17 mouse cellular contexts compared by ENCODE assay signal in genomic region chr10:115350810-115351397, GRCm38 (mm10). TPM values are rescaled to one million over a fixed set of nuclear protein-coding genes. Genes with fewer than 3 reads are reported as not detected.
DNase-seq lines count a peak whose midpoint lies in the region; ATAC-seq and TF ChIP-seq lines count a peak whose summit lies in the region.
"Had no signal": no experiment of that assay in that cellular context is flagged by ENCODE, and none has a peak within 500 bp of the region (broad histone marks: within the 10 kb centered on the region; RNA-seq: fewer than 3 reads in every experiment).

No protein-coding gene starts in this region.

- peak; percentile 50 for ATAC-seq in liver, embryonic 11.5 days (replicated peaks; ENCODE audit: low FRiP score)
- peak; percentile 58 for ATAC-seq in megakaryocyte progenitor cell, adult 5-6 weeks (replicated peaks; ENCODE audit: poor library complexity)
- no peak for ATAC-seq in CD4-positive, CD25-positive, alpha-beta regulatory T cell, adult 4 months
- no peak for ATAC-seq in hindbrain, postnatal 0 days
- ATAC-seq: forebrain, postnatal 0 days; hindbrain, embryonic 16.5 days; midbrain, embryonic 15.5 days had no signal

- H3K27me3 ChIP-seq in liver, embryonic 11.5 days (replicated peaks; ENCODE audit: control insufficient read depth, insufficient read depth, low read length), result no peaks in the 10 kb centered on the region
- H3K27me3 ChIP-seq in hindbrain, postnatal 0 days (ENCODE audit: insufficient read depth, low read length), result no peaks in the 10 kb centered on the region
- H3K27me3 ChIP-seq: limb, embryonic 12.5 days; midbrain, embryonic 15.5 days had no signal

- H3K27ac ChIP-seq in liver, embryonic 11.5 days (ENCODE audit: low read depth, low read length), result no peak overlapping the region
- H3K27ac ChIP-seq in hindbrain, postnatal 0 days, result no peak overlapping the region
- H3K27ac ChIP-seq: layer of hippocampus, adult 2 months; limb, embryonic 12.5 days; midbrain, embryonic 15.5 days had no signal

- WGBS in liver, embryonic 11.5 days, result 61% methylated on average over 2 of the region's 2 CpGs
- 77% methylated on average over 2 of the region's 2 CpGs for WGBS in hindbrain, postnatal 0 days

- DNase-seq in B cell, adult 2 months, result peak; percentile 11 to 15
- DNase-seq in R1 (ENCODE audit: low read depth, low spot score), result peak; percentile 78
- DNase-seq in liver, embryonic 11.5 days (ENCODE audit: low spot score), result no peak
- no peak for DNase-seq in cerebellum, adult 9-10 months
- no peak for DNase-seq in hindbrain, postnatal 0 days (ENCODE audit: low spot score)
- DNase-seq: adrenal gland, postnatal 10 days; cerebellum, adult 2 months; forebrain, postnatal 0 days; heart, postnatal 14 days; lung, postnatal 10 days had no signal

- H3K9me3 ChIP-seq in liver, embryonic 11.5 days (ENCODE audit: control insufficient read depth, low read length), result no peaks in the 10 kb centered on the region
- H3K9me3 ChIP-seq in hindbrain, postnatal 0 days (ENCODE audit: low read length), result no peaks in the 10 kb centered on the region
- H3K9me3 ChIP-seq: limb, embryonic 12.5 days; midbrain, embryonic 15.5 days had no signal

- no peaks in the 10 kb centered on the region for H3K4me1 ChIP-seq in liver, embryonic 11.5 days (replicated peaks; ENCODE audit: control insufficient read depth, insufficient read depth, low read length)
- H3K4me1 ChIP-seq in hindbrain, postnatal 0 days (ENCODE audit: insufficient read depth, low read length), result no peaks in the 10 kb centered on the region
- H3K4me1 ChIP-seq: limb, embryonic 12.5 days; midbrain, embryonic 15.5 days had no signal

- no peaks in the 10 kb centered on the region for H3K36me3 ChIP-seq in liver, embryonic 11.5 days (ENCODE audit: control insufficient read depth, insufficient read depth, low read length)
- no peaks in the 10 kb centered on the region for H3K36me3 ChIP-seq in hindbrain, postnatal 0 days (ENCODE audit: insufficient read depth, low read length)

- no peak overlapping the region for H3K9ac ChIP-seq in liver, embryonic 11.5 days (ENCODE audit: low read depth, low read length)
- no peak overlapping the region for H3K9ac ChIP-seq in hindbrain, postnatal 0 days (replicated peaks; ENCODE audit: low read length)
- H3K9ac ChIP-seq: forebrain, postnatal 0 days; limb, embryonic 12.5 days; midbrain, embryonic 15.5 days had no signal

- H3K4me2 ChIP-seq in liver, embryonic 11.5 days, result no peak overlapping the region
- no peak overlapping the region for H3K4me2 ChIP-seq in hindbrain, postnatal 0 days (ENCODE audit: low read depth, low read length)
- H3K4me2 ChIP-seq: limb, embryonic 12.5 days; midbrain, embryonic 15.5 days had no signal

- TF ChIP-seq CTCF in hindbrain, postnatal 0 days (IDR thresholded peaks at IDR 0.05; ENCODE audit: low read depth), result no peak

- H3K4me3 ChIP-seq in liver, embryonic 11.5 days (ENCODE audit: low read depth, low read length), result no peak overlapping the region
- no peak overlapping the region for H3K4me3 ChIP-seq in hindbrain, postnatal 0 days (ENCODE audit: low read length)
- H3K4me3 ChIP-seq: erythroblast, embryonic 14.5 days; layer of hippocampus, adult 2 months; limb, embryonic 12.5 days; midbrain, embryonic 15.5 days had no signal

RNA-seq across cellular contexts. Expression of gene Tmem19, which starts 11.4 kb away (rescaled TPM):
- polyA plus RNA-seq in liver, embryonic 11.5 days (2014; fragmentation: Nextera tagmentation; extraction: Ambion mirVana), result 21.2 and 22.8 TPM in 2 replicates
- total RNA-seq in megakaryocyte progenitor cell, adult 5-6 weeks (2015), result 13.1 and 14.3 TPM in 2 replicates
- total RNA-seq in megakaryocyte progenitor cell, adult 5-6 weeks (2017), result 14.5 and 19.4 TPM in 2 replicates
- 10 to 100 TPM; 50.9 to 54.8 TPM for polyA plus RNA-seq in CD4-positive, CD25-positive, alpha-beta regulatory T cell, adult 4 months (2017; shearing (Covaris generic))
- 13.5 and 49.9 TPM in 2 replicates for total RNA-seq in hindbrain, postnatal 0 days (2014; rRNA removed)
- 33.5 and 34.0 TPM in 2 replicates for polyA plus RNA-seq in hindbrain, postnatal 0 days (2015; fragmentation: Nextera tagmentation; extraction: Ambion mirVana)

RNA-seq across cellular contexts. Expression of gene Thap2, which starts 33.3 kb away (rescaled TPM):
- polyA plus RNA-seq in liver, embryonic 11.5 days (2014; fragmentation: Nextera tagmentation; extraction: Ambion mirVana), result 15.7 and 16.4 TPM in 2 replicates
- total RNA-seq in megakaryocyte progenitor cell, adult 5-6 weeks (2015), result 8.8 and 14.2 TPM in 2 replicates
- 9.9 and 13.1 TPM in 2 replicates for total RNA-seq in megakaryocyte progenitor cell, adult 5-6 weeks (2017)
- 10 to 100 TPM; 12.2 to 16.8 TPM for polyA plus RNA-seq in CD4-positive, CD25-positive, alpha-beta regulatory T cell, adult 4 months (2017; shearing (Covaris generic))
- 6.4 and 11.8 TPM in 2 replicates for total RNA-seq in hindbrain, postnatal 0 days (2014; rRNA removed)
- polyA plus RNA-seq in hindbrain, postnatal 0 days (2015; fragmentation: Nextera tagmentation; extraction: Ambion mirVana), result 10.1 and 12.5 TPM in 2 replicates

RNA-seq across cellular contexts. Expression of gene Zfc3h1, which starts 33.9 kb away (rescaled TPM):
- polyA plus RNA-seq in liver, embryonic 11.5 days (2014; fragmentation: Nextera tagmentation; extraction: Ambion mirVana), result 21.9 and 24.7 TPM in 2 replicates
- total RNA-seq in megakaryocyte progenitor cell, adult 5-6 weeks (2015), result 34.4 and 51.9 TPM in 2 replicates
- 23.2 and 32.0 TPM in 2 replicates for total RNA-seq in megakaryocyte progenitor cell, adult 5-6 weeks (2017)
- 10 to 100 TPM; 33.8 to 39.0 TPM for polyA plus RNA-seq in CD4-positive, CD25-positive, alpha-beta regulatory T cell, adult 4 months (2017; shearing (Covaris generic))
- total RNA-seq in hindbrain, postnatal 0 days (2014; rRNA removed), result 20.9 and 43.9 TPM in 2 replicates
- 9.8 and 11.0 TPM in 2 replicates for polyA plus RNA-seq in hindbrain, postnatal 0 days (2015; fragmentation: Nextera tagmentation; extraction: Ambion mirVana)

RNA-seq across cellular contexts. Expression of gene Rab21, which starts 35.5 kb away (rescaled TPM):
- polyA plus RNA-seq in liver, embryonic 11.5 days (2014; fragmentation: Nextera tagmentation; extraction: Ambion mirVana), result 5.1 and 5.3 TPM in 2 replicates
- total RNA-seq in megakaryocyte progenitor cell, adult 5-6 weeks (2015), result 94.3 and 102 TPM in 2 replicates
- total RNA-seq in megakaryocyte progenitor cell, adult 5-6 weeks (2017), result 46.5 and 49.5 TPM in 2 replicates
- polyA plus RNA-seq in CD4-positive, CD25-positive, alpha-beta regulatory T cell, adult 4 months (2017; shearing (Covaris generic)), result 10 to 100 TPM; 17.9 to 25.3 TPM
- 24.8 and 27.1 TPM in 2 replicates for total RNA-seq in hindbrain, postnatal 0 days (2014; rRNA removed)
- 9.0 and 10.1 TPM in 2 replicates for polyA plus RNA-seq in hindbrain, postnatal 0 days (2015; fragmentation: Nextera tagmentation; extraction: Ambion mirVana)

Comparison
In these comparisons a context has a peak if more than half of its experiments do, and no peak if none do; other contexts are left out.
1. DNase-seq: peak in B cell, adult 2 months (2 of 2) and R1 (single experiment); none in liver, embryonic 11.5 days (single experiment), cerebellum, adult 9-10 months (single experiment) and hindbrain, postnatal 0 days (single experiment).
2. ATAC-seq: peak in liver, embryonic 11.5 days (single experiment) and megakaryocyte progenitor cell, adult 5-6 weeks (single experiment); none in CD4-positive, CD25-positive, alpha-beta regulatory T cell, adult 4 months (single experiment) and hindbrain, postnatal 0 days (single experiment).